Comparison of ENCODE assay signal across 8 mouse cellular contexts in the genomic region with DNA sequence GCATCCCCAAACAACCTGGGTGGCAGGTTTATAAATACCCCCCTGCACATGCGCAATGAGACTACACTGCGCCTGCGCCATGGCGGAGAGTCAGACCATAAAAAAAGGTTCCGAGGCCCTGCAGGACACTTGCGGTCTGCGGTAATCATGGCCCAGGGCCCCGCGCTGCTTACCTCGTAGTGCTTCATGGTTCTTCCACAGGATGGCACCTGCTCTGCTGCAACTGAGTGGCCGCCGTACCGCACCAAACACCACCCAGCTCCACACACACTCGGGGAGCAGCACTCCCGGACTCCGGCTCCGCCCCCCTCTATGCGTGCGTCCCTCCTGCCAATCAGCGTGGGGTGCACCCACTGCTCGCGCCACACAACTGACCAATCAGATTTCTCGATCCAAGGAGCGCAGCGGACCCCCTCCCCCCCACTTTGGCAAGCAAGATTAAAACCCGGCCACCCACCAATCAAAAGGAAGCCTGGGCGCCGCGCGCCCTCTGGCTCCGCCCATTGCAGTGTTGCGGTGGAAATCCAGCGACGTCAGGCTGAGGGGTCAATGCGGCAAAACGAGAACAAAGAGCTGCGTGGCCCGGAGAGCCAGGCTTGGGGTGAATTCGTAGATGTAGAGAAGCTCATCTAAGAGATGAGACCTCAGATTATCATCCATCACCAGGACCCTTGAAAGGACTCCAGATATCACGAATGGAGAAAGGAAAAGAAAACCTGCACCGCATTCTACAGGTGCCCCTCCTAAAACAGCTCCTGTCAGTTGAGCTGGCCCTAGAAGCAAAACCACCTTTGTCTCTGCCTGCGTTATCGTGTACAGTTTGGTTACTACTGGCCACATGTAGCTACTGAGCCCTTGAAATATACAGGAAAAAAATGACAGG. TPM values are rescaled to one million over a fixed set of nuclear protein-coding genes. Genes with fewer than 3 reads are reported as not detected.
A peak's percentile ranks its signal among the peaks of the same experiment; 100 is the strongest.
DNase-seq lines count a peak whose midpoint lies in the region; ATAC-seq and TF ChIP-seq lines count a peak whose summit lies in the region.

No protein-coding gene starts in this region.

- H3K27me3 ChIP-seq in megakaryocyte, embryonic 14.5 days (replicated peaks): no peaks in the 10 kb centered on the region

- TF ChIP-seq CTCF in gastrocnemius, adult 2 months (IDR thresholded peaks at IDR 0.05): no peak

- peaks cover 25% of the 10 kb centered on the region for H3K36me3 ChIP-seq in megakaryocyte, embryonic 14.5 days (replicated peaks; ENCODE audit: low read length)

- intact Hi-C loops in gastrocnemius, adult 2 months (cut with DNase I): no loop called here

- H3K27ac ChIP-seq in gastrocnemius, adult 2 months: peak overlapping the region; percentile 95

- ATAC-seq in common myeloid progenitor, adult 5-6 weeks (replicated peaks; ENCODE audit: low read depth, poor library complexity, severe bottlenecking): peak; percentile 96

- peak; percentile 98 for DNase-seq in ZHBTc4 (ENCODE audit: low read depth, low spot score)
- peak; percentile 97 for DNase-seq in gastrocnemius, adult 2 months
- DNase-seq in hindlimb bud, embryonic 11.5 days (ENCODE audit: extremely low spot score, low read depth, low spot score): peak; percentile 96
- DNase-seq in left cerebral cortex, adult 8-10 months (ENCODE audit: low spot score in 2 of 2): peak; percentile 91 to 97
- peak; percentile 99 for DNase-seq in right cerebral cortex, postnatal 10 days (ENCODE audit: low spot score in 2 of 2)
- DNase-seq in urinary bladder, postnatal 25 days (ENCODE audit: low spot score): peak; percentile 89

- H3K4me1 ChIP-seq in megakaryocyte, embryonic 14.5 days: peaks cover 49% of the 10 kb centered on the region

- no peaks in the 10 kb centered on the region for H3K9me3 ChIP-seq in megakaryocyte, embryonic 14.5 days

- peak overlapping the region; percentile 89 for H3K4me3 ChIP-seq in gastrocnemius, adult 2 months
- H3K4me3 ChIP-seq in megakaryocyte, embryonic 14.5 days (replicated peaks): peak overlapping the region; percentile 96

RNA-seq across cellular contexts. Expression of a gene that starts 13.4 kb away (rescaled TPM):
- 260 and 286 TPM in 2 replicates for total RNA-seq in common myeloid progenitor, adult 5-6 weeks (2017)
- total RNA-seq in gastrocnemius, adult 2 months (2021): 100 to 1,000 TPM; 416 to 566 TPM
- total RNA-seq in left cerebral cortex, adult 8-10 months (2022): 100 to 1,000 TPM; 638 to 678 (median 672) TPM
- polyA plus RNA-seq in megakaryocyte, embryonic 14.5 days (2012; ENCODE audit: insufficient read depth, low replicate concordance): 406 and 513 TPM in 2 replicates

RNA-seq across cellular contexts. Expression of a gene that starts 13.6 kb away (rescaled TPM):
- total RNA-seq in common myeloid progenitor, adult 5-6 weeks (2017): 60.2 and 72.6 TPM in 2 replicates
- 10 to 100 TPM in 1 of 2 experiments, 1 to 10 TPM in 1; 3.6 to 11.8 TPM for total RNA-seq in gastrocnemius, adult 2 months (2021)
- total RNA-seq in left cerebral cortex, adult 8-10 months (2022): 10 to 100 TPM; 44.9 to 46.9 (median 45.6) TPM
- polyA plus RNA-seq in megakaryocyte, embryonic 14.5 days (2012; ENCODE audit: insufficient read depth, low replicate concordance): 23.3 and 30.5 TPM in 2 replicates

RNA-seq across cellular contexts. Expression of a gene that starts 27.9 kb away (rescaled TPM):
- 169 and 208 TPM in 2 replicates for total RNA-seq in common myeloid progenitor, adult 5-6 weeks (2017)
- total RNA-seq in gastrocnemius, adult 2 months (2021): 100 to 1,000 TPM; 282 to 397 TPM
- total RNA-seq in left cerebral cortex, adult 8-10 months (2022): 100 to 1,000 TPM; 115 to 152 (median 134) TPM
- polyA plus RNA-seq in megakaryocyte, embryonic 14.5 days (2012; ENCODE audit: insufficient read depth, low replicate concordance): 84.7 and 511 TPM in 2 replicates

RNA-seq across cellular contexts. Expression of a gene that starts 58.1 kb away (rescaled TPM):
- 18.2 and 18.5 TPM in 2 replicates for total RNA-seq in common myeloid progenitor, adult 5-6 weeks (2017)
- total RNA-seq in gastrocnemius, adult 2 months (2021): 10 to 100 TPM; 17.8 to 20.3 TPM
- total RNA-seq in left cerebral cortex, adult 8-10 months (2022): 10 to 100 TPM; 72.9 to 74.5 (median 74.3) TPM
- 306 and 351 TPM in 2 replicates for polyA plus RNA-seq in megakaryocyte, embryonic 14.5 days (2012; ENCODE audit: insufficient read depth, low replicate concordance)

RNA-seq across cellular contexts. Expression of a gene that starts 58.8 kb away (rescaled TPM):
- total RNA-seq in common myeloid progenitor, adult 5-6 weeks (2017): not detected in 2 replicates
- total RNA-seq in gastrocnemius, adult 2 months (2021): not detected
- total RNA-seq in left cerebral cortex, adult 8-10 months (2022): not detected
- polyA plus RNA-seq in megakaryocyte, embryonic 14.5 days (2012; ENCODE audit: insufficient read depth, low replicate concordance): not detected in 2 replicates

Comparison
In these comparisons a context has a peak if more than half of its experiments do, and no peak if none do; other contexts are left out.
1. Peak in every context shown above with its lines: DNase-seq, ATAC-seq, H3K4me3 ChIP-seq and H3K27ac ChIP-seq.